In the genomic region with DNA sequence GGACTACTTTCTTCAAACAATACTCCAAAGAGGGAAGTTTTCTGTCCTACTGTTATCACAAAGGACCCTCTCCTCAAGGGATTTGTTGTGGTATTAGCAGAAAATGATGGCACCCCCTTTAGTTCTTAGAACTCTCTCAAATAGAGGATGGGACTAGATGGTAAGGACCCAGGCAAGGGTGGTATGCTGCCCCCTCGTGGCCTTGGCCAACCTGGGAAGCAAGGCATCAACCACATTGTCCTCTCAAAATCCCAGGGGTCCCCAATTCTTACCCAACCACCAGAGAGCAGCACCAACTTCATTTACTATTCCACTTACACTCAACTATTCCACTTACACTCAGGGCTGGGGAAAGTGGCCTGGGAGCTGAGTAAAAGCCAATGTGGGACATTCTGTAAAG, we compare ENCODE assay signal across 10 mouse cellular contexts. TPM values are rescaled to one million over a fixed set of nuclear protein-coding genes. Genes with fewer than 3 reads are reported as not detected.
DNase-seq lines count a peak whose midpoint lies in the region; ATAC-seq and TF ChIP-seq lines count a peak whose summit lies in the region.
"Had no signal": no experiment of that assay in that cellular context is flagged by ENCODE, and none has a peak within 500 bp of the region (broad histone marks: within the 10 kb centered on the region; RNA-seq: fewer than 3 reads in every experiment).

No protein-coding gene starts in this region.

- H3K27ac ChIP-seq in intestine, embryonic 14.5 days (ENCODE audit: low read depth), result no peak overlapping the region
- H3K27ac ChIP-seq in left cerebral cortex, adult 2 months, result no peak overlapping the region
- no peak overlapping the region for H3K27ac ChIP-seq in midbrain, postnatal 0 days (ENCODE audit: low read depth, low read length)
- no peak overlapping the region for H3K27ac ChIP-seq in testis, adult 2 months (ENCODE audit: control insufficient read depth, insufficient read depth, low read depth, low read length)
- H3K27ac ChIP-seq: stomach, embryonic 15.5 days had no signal

- H3K4me3 ChIP-seq in intestine, embryonic 14.5 days (ENCODE audit: low read depth, low read length), result no peak overlapping the region
- no peak overlapping the region for H3K4me3 ChIP-seq in left cerebral cortex, adult 2 months
- no peak overlapping the region for H3K4me3 ChIP-seq in midbrain, postnatal 0 days (ENCODE audit: low read depth, low read length)
- H3K4me3 ChIP-seq in testis, adult 2 months (ENCODE audit: control insufficient read depth, low read depth, low read length), result no peak overlapping the region
- H3K4me3 ChIP-seq: erythroblast, embryonic 14.5 days; stomach, embryonic 15.5 days had no signal

- no peaks in the 10 kb centered on the region for H3K4me1 ChIP-seq in intestine, embryonic 14.5 days (replicated peaks; ENCODE audit: control insufficient read depth, insufficient read depth, low read length)
- no peaks in the 10 kb centered on the region for H3K4me1 ChIP-seq in midbrain, postnatal 0 days (ENCODE audit: insufficient read depth, low read length)
- no peaks in the 10 kb centered on the region for H3K4me1 ChIP-seq in testis, adult 2 months (ENCODE audit: control insufficient read depth, insufficient read depth, low read length)
- H3K4me1 ChIP-seq: stomach, embryonic 15.5 days had no signal

- peak; percentile 65 for DNase-seq in urinary bladder, postnatal 25 days (ENCODE audit: low spot score)
- DNase-seq in urinary bladder, postnatal 10 days (ENCODE audit: low spot score), result no peak
- DNase-seq in cerebellum, adult 8-10 months, result peak; percentile 69
- peak; percentile 55 to 63 for DNase-seq in frontal cortex, postnatal 10 days (ENCODE audit: low spot score in 2 of 2)
- DNase-seq in intestine, embryonic 14.5 days (ENCODE audit: low spot score), result peak; percentile 84
- peak; percentile 65 to 77 for DNase-seq in left cerebral cortex, adult 2 months (ENCODE audit: extremely low spot score in 1 of 2, low spot score in 2 of 2)
- peak; percentile 78 for DNase-seq in midbrain, postnatal 0 days (ENCODE audit: low spot score)

- 0% methylated on average over 1 of the region's 1 CpGs for WGBS in intestine, embryonic 14.5 days
- 0% methylated on average over 1 of the region's 1 CpGs for WGBS in midbrain, postnatal 0 days

- intact Hi-C loops in left cerebral cortex, adult 2 months (cut with DNase I), result loop anchor here (2.0 to 5.0 kb wide), 4 partner anchors 62 to 166 kb away; a partner anchor contains a TSS

- TF ChIP-seq POLR2A in testis, adult 2 months (IDR thresholded peaks at IDR 0.05; ENCODE audit: control insufficient read depth, low read depth, low read length), result no peak

- TF ChIP-seq CTCF in left cerebral cortex, adult 2 months (IDR thresholded peaks at IDR 0.05), result peak; percentile 84
- peak; percentile 85 for TF ChIP-seq CTCF in midbrain, postnatal 0 days (IDR thresholded peaks at IDR 0.05)
- TF ChIP-seq CTCF in testis, adult 2 months (IDR thresholded peaks at IDR 0.05; ENCODE audit: control insufficient read depth, insufficient read depth, insufficient replicate concordance, low read depth, low read length), result peak; percentile 50; the same call in 1 of the 2 replicates

- peaks cover 10% of the 10 kb centered on the region for H3K27me3 ChIP-seq in intestine, embryonic 14.5 days (replicated peaks; ENCODE audit: control insufficient read depth, insufficient read depth, low read length)
- H3K27me3 ChIP-seq in midbrain, postnatal 0 days (ENCODE audit: insufficient read depth, low read length), result peaks cover 6% of the 10 kb centered on the region
- no peaks in the 10 kb centered on the region for H3K27me3 ChIP-seq in testis, adult 2 months (ENCODE audit: control insufficient read depth, insufficient read depth, low read length)

- no peak overlapping the region for H3K4me2 ChIP-seq in intestine, embryonic 14.5 days (ENCODE audit: low read length)
- H3K4me2 ChIP-seq in midbrain, postnatal 0 days (ENCODE audit: low read depth, low read length, poor library complexity, severe bottlenecking), result no peak overlapping the region
- H3K4me2 ChIP-seq: stomach, embryonic 15.5 days had no signal

- peaks cover 33% of the 10 kb centered on the region for H3K36me3 ChIP-seq in intestine, embryonic 14.5 days (ENCODE audit: control insufficient read depth, insufficient read depth, low read length)
- H3K36me3 ChIP-seq in midbrain, postnatal 0 days (ENCODE audit: insufficient read depth, low read length), result peaks cover 22% of the 10 kb centered on the region
- peaks cover 4% of the 10 kb centered on the region for H3K36me3 ChIP-seq in testis, adult 2 months (ENCODE audit: control insufficient read depth, insufficient read depth, low read length)

- H3K9me3 ChIP-seq in intestine, embryonic 14.5 days (ENCODE audit: control insufficient read depth, low read length), result no peaks in the 10 kb centered on the region
- H3K9me3 ChIP-seq in midbrain, postnatal 0 days (ENCODE audit: low read length), result no peaks in the 10 kb centered on the region
- H3K9me3 ChIP-seq: stomach, embryonic 15.5 days had no signal

- no peak overlapping the region for H3K9ac ChIP-seq in intestine, embryonic 14.5 days (ENCODE audit: low read length)
- no peak overlapping the region for H3K9ac ChIP-seq in midbrain, postnatal 0 days (replicated peaks; ENCODE audit: low read length, poor library complexity, severe bottlenecking)
- H3K9ac ChIP-seq: stomach, embryonic 15.5 days had no signal

- ATAC-seq in intestine, embryonic 14.5 days (replicated peaks; ENCODE audit: low FRiP score, low TSS enrichment, low read depth), result peak; percentile 52; the same call in 1 of the 2 replicates
- ATAC-seq in midbrain, postnatal 0 days (ENCODE audit: low FRiP score), result 0 out of 2 replicates have a peak, but pooled peaks have one; percentile 31

RNA-seq across cellular contexts. Expression of a gene that starts 6.9 kb away (rescaled TPM):
- polyA plus RNA-seq in intestine, embryonic 14.5 days (2014; fragmentation: Nextera tagmentation; extraction: Ambion mirVana), result 2.1 and 2.7 TPM in 2 replicates
- total RNA-seq in left cerebral cortex, adult 2 months (2021), result 1 to 10 TPM; 6.9 to 7.5 TPM
- 8.2 and 9.8 TPM in 2 replicates for total RNA-seq in midbrain, postnatal 0 days (2014; rRNA removed)
- 4.2 and 4.6 TPM in 2 replicates for polyA plus RNA-seq in midbrain, postnatal 0 days (2015; fragmentation: Nextera tagmentation; extraction: Ambion mirVana)
- polyA plus RNA-seq in testis, adult 2 months (2012; rRNA removed), result 1.6 and 2.2 TPM in 2 replicates
- polyA plus RNA-seq: erythroblast, embryonic 14.5 days had no signal
